Mouse (Mus musculus) ovary, adult 2 months (tissue): ENCODE measurements around the gene Olfr1293-ps. TPM values are rescaled to one million over a fixed set of nuclear protein-coding genes. Genes with fewer than 3 reads are reported as not detected.

Source experiments
- polyA plus RNA-seq: library from polyadenylated mRNA; depleted of rRNA; stranded (reverse); fragments of >200 nt; gene quantifications from 2 replicates; pipeline ENCODE4 v1.2.3, GENCODE M21; 2012; rRNA removed

Gene Olfr1293-ps
- not detected in 2 replicates for polyA plus RNA-seq

DNA sequence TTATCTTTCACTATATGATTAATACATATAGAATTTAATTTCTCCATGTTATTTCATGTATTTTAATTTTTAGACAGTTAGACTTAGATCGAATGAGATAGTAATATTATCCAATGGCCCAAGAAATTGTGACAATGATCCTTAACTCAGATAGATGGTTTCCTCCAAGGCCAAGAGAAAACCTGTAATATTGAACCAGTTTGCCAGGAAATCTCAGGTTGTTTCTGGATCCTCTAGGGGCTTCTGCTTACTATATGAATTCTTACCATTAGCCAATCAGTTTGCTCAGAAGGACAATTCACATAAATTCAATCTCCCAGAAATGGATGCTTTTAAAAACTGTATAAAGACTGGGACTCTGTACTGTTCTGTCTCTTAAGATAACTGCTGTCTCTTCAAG is at the start of gene Olfr1293-ps:
Gene Olfr1293-ps (plus strand): TSS at position 301 of the 400 bp plus-strand sequence.

DNA sequence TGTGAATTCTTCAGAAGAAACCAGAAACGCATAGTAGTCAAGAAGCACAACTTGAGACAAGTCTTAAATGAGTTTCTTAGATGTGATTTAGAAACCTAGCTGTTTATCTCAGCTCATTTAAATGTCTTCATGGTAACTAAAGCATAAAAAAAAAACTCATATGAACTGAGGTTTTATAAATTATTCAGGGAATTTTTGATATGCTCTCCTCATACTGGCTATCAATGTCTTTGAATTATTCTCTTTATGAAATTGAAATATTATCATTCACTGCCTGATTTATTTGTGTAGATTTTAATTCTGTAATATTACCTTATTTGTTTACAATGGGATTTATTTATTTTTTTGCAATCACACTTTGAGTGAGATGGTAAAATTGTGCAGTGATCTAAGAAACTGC is 44.5 kb upstream of the Olfr1293-ps start, which contains the start of gene Olfr1289:
Gene Olfr1289 (plus strand): TSS at position 301 of the 400 bp plus-strand sequence.

DNA sequence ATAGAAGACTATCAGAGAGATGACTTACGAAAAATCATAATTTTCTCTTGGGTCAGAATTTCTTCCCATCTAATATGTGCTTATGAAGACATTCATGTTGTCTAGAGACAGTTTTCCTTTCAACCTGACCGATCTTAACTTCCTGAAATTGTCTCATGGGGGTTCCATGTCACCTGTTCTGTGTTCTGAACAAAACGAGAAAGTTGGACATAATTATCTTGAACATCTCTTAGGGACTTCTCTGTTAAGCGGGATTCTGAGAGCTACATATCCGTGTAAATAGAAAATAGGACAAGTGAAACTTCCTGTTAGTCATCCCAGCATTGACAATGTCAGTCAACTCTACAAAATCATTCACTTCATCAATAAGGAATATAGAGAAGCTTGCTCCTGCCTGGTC is 31.3 kb upstream of the Olfr1293-ps start, which contains the start of gene Olfr1290:
Gene Olfr1290 (minus strand): TSS at position 101 of the 400 bp plus-strand sequence.

DNA sequence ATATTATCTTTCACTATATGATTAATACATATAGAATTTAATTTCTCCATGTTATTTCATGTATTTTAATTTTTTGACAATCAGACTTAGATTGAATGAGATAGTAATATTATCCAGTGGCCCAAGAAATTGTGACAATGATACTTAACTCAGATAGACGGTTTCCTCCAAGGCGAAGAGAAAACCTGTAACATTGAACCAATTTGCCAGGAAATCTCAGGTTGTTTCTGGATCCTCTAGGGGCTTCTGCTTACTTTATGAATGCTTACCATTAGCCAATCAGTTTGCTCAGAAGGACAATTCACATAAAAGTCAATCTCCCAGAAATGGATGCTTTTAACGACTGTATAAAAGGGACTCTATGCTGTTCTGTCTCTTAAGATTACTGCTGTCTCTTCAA is 28.1 kb upstream of the Olfr1293-ps start, which contains the start of gene Olfr1291-ps1:
Gene Olfr1291-ps1 (plus strand): TSS at position 301 of the 400 bp plus-strand sequence.

GRCm38 (mm10) chr2:111540191-111540590 is 15.2 kb downstream of the Olfr1293-ps start, which contains the start of gene Olfr1294:
Gene Olfr1294, minus strand, starts transcription at chr2:111540291.

GRCm38 (mm10) chr2:111569581-111569980 is 44.6 kb downstream of the Olfr1293-ps start, which contains the start of gene Olfr1295:
Gene Olfr1295, minus strand, starts transcription at chr2:111569681.

Other genes starting within 250 kb of the Olfr1293-ps start
- not detected in 2 replicates for gene Olfr1278, start 235.1 kb upstream of the Olfr1293-ps start, polyA plus RNA-seq
- gene Olfr1279, start 224.6 kb upstream of the Olfr1293-ps start, polyA plus RNA-seq = not detected in 2 replicates
- not detected in 2 replicates for gene Olfr1280, start 211.2 kb upstream of the Olfr1293-ps start, polyA plus RNA-seq
- gene Olfr1281, start 198.7 kb upstream of the Olfr1293-ps start, polyA plus RNA-seq = not detected in 2 replicates
- gene Olfr1282, start 189.1 kb upstream of the Olfr1293-ps start, polyA plus RNA-seq = not detected in 2 replicates
- not detected in 2 replicates for gene Olfr1283, start 158.4 kb upstream of the Olfr1293-ps start, polyA plus RNA-seq
- gene Olfr1284, start 149.7 kb upstream of the Olfr1293-ps start, polyA plus RNA-seq = not detected in 2 replicates
- not detected in 2 replicates for gene Olfr1286, start 102.1 kb upstream of the Olfr1293-ps start, polyA plus RNA-seq
- gene Olfr1287, start 76.1 kb upstream of the Olfr1293-ps start, polyA plus RNA-seq = not detected in 2 replicates
- gene Olfr1288, start 51.1 kb upstream of the Olfr1293-ps start, polyA plus RNA-seq = not detected in 2 replicates
- not detected in 2 replicates for gene Olfr1289, start 44.4 kb upstream of the Olfr1293-ps start, polyA plus RNA-seq
- gene Olfr1290, start 31.4 kb upstream of the Olfr1293-ps start, polyA plus RNA-seq = not detected in 2 replicates
- not detected in 2 replicates for gene Olfr1291-ps1, start 28.0 kb upstream of the Olfr1293-ps start, polyA plus RNA-seq
- not detected in 2 replicates for gene Olfr1294, start 15.1 kb downstream of the Olfr1293-ps start, polyA plus RNA-seq
- gene Olfr1295, start 44.5 kb downstream of the Olfr1293-ps start, polyA plus RNA-seq = not detected in 2 replicates
- gene Olfr1297, start 101.3 kb downstream of the Olfr1293-ps start, polyA plus RNA-seq = not detected in 2 replicates
- not detected in 2 replicates for gene Olfr1298, start 124.0 kb downstream of the Olfr1293-ps start, polyA plus RNA-seq
- gene Olfr1299, start 136.2 kb downstream of the Olfr1293-ps start, polyA plus RNA-seq = not detected in 2 replicates
- not detected in 2 replicates for gene Olfr1301, start 225.8 kb downstream of the Olfr1293-ps start, polyA plus RNA-seq